Mouse (Mus musculus) spleen, adult 2 months (tissue): ENCODE measurements around the gene Doc2b.

Experiments used
- CTCF ChIP-seq: fragments of 200-500 bp; IDR thresholded peaks from 2 replicates; pipeline ENCODE4 v1.5.1; 2011; ENCODE audit warnings: mild to moderate bottlenecking, inconsistent platforms; ENCODE audit not compliant: insufficient read depth, insufficient read length, insufficient replicate concordance; ENCODE audit errors: extremely low read depth
- POLR2A ChIP-seq: fragments of 200-500 bp; IDR thresholded peaks from 2 replicates; pipeline ENCODE4 v1.6.1; 2011; ENCODE audit warnings: low read depth, low read length, inconsistent platforms

- TF ChIP-seq CTCF (no peak), POLR2A (no peak)
These were observed 842 bp upstream of the Doc2b start for GRCm38 (mm10) chr11:75796536-75797246.
